Mouse (Mus musculus): ENCODE measurements at regions not wholly inside any gene's neighbourhood (a gene's known extent, or its start where the extent isn't known, plus 50 kb on each side); places are given as distances from the start of the nearest gene placed in this dataset.
A peak's percentile ranks its signal among the peaks of the same experiment; 100 is the strongest.

- DNase-seq (ENCODE audit: low spot score): no peak
Measured at GRCm38 (mm10) chr13:31681571-31681970, 56.0 kb downstream of the Foxf2 start.

- DNase-seq (ENCODE audit: low spot score): no peak
Measured at GRCm38 (mm10) chr13:31683311-31683710, 57.7 kb downstream of the Foxf2 start.

- DNase-seq (ENCODE audit: low spot score): peak; percentile 4
Measured at GRCm38 (mm10) chr13:31688531-31688930, 62.9 kb downstream of the Foxf2 start.

- DNase-seq (ENCODE audit: low spot score): peak; percentile 19
Measured at GRCm38 (mm10) chr13:31689317-31689716, 63.7 kb downstream of the Foxf2 start.

GRCm38 (mm10) chr13:31695725-31696124 lies 70.1 kb downstream of the Foxf2 start:
- no peak for DNase-seq (ENCODE audit: low spot score)

- no peak for DNase-seq (ENCODE audit: low spot score)
Measured at GRCm38 (mm10) chr13:31704199-31704598, 78.6 kb downstream of the Foxf2 start.

- no peak for DNase-seq (ENCODE audit: low spot score)
Measured at GRCm38 (mm10) chr13:31705406-31705805, 79.8 kb downstream of the Foxf2 start.

- DNase-seq (ENCODE audit: low spot score): no peak
Measured at GRCm38 (mm10) chr13:31710681-31711080, 85.1 kb downstream of the Foxf2 start.

GRCm38 (mm10) chr13:31715683-31716082 lies 90.1 kb downstream of the Foxf2 start:
- DNase-seq (ENCODE audit: low spot score): no peak

GRCm38 (mm10) chr13:31716771-31717170 lies 89.7 kb upstream of the Foxc1 start:
- DNase-seq (ENCODE audit: low spot score): no peak

- DNase-seq (ENCODE audit: low spot score): no peak
Measured at GRCm38 (mm10) chr13:31720731-31721130, 85.7 kb upstream of the Foxc1 start.

GRCm38 (mm10) chr13:31728862-31729261 lies 77.6 kb upstream of the Foxc1 start:
- DNase-seq (ENCODE audit: low spot score): no peak

- DNase-seq (ENCODE audit: low spot score): no peak
Measured at GRCm38 (mm10) chr13:31746276-31746675, 60.2 kb upstream of the Foxc1 start.
